Mouse (Mus musculus) megakaryocyte, embryonic 14.5 days (primary cell): ENCODE data around the gene Fam32a.

Experiments used
- FLI1 ChIP-seq: IDR thresholded peaks from 2 replicates; pipeline ENCODE4 v1.6.1; 2012; ENCODE audit warnings: low read length, inconsistent platforms, mixed read lengths
- GATA1 ChIP-seq: IDR thresholded peaks from 3 replicates; pipeline ENCODE4 v1.6.1; 2012; ENCODE audit warnings: mixed read lengths, low read length, inconsistent platforms, borderline replicate concordance

DNA sequence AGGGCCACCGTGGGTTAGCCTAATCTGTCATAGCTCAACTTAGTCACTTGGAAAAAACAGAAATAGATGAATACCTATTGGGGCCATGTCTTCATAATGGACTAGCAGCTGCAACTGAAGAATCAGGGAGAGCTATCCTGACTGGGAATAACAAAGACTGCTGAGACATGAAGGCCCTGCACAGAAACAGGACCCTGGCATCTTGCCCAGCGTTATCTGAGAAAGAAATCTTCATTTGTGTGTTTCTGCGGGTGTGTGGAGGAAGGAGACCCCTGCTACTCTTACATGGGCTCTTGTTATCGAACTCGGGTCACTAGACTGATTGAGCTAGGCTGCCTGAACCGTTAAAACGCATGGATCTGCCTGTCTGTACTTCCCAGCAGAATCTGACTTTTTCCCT lies 21.4 kb downstream of the Fam32a start:
- TF ChIP-seq GATA1 (no peak), FLI1 (no peak)
